Mouse (Mus musculus): ENCODE data around the gene Prok1. TPM values are rescaled to one million over a fixed set of nuclear protein-coding genes. Genes with fewer than 3 reads are reported as not detected.

Prok1 gene
- total RNA-seq (2014; fragmentation: Nextera tagmentation) (not detected in 2 replicates), total RNA-seq (2017) (0.06 and 0.11 TPM in 2 replicates), polyA plus RNA-seq (2012) (0.04 TPM in 1 of 2 replicates, not detected in the other)

- TF ChIP-seq POLR2AphosphoS5 (IDR thresholded peaks at IDR 0.05; ENCODE audit: insufficient replicate concordance, low read depth, low read length) = no peak
- no peak for TF ChIP-seq GATA1 (IDR thresholded peaks at IDR 0.05; ENCODE audit: borderline replicate concordance, low read length)
- TF ChIP-seq CTCF (IDR thresholded peaks at IDR 0.05; ENCODE audit: low read depth, low read length) = no peak
- H3K36me3 ChIP-seq (replicated peaks) = no peaks in the 10 kb centered on the region
- H3K4me3 ChIP-seq (ENCODE audit: low read depth, low read length) = no peak within 1 kb of the TSS
- DNase-seq (ENCODE audit: low spot score) = no peak
- H3K4me1 ChIP-seq (ENCODE audit: insufficient read depth, low read depth, low read length) = no peaks in the 10 kb centered on the region
- ATAC-seq (ENCODE audit: extremely low read depth, insufficient number of reproducible peaks, low FRiP score, poor library complexity, severe bottlenecking) = no peak
- no peaks in the 10 kb centered on the region for H3K9me3 ChIP-seq (replicated peaks)
- peaks cover 31% of the 10 kb centered on the region for H3K27me3 ChIP-seq (ENCODE audit: insufficient read depth, low read length)
Observed at GRCm38 (mm10) chr3:107239607-107240006, at the start of gene Prok1. TSS of gene Prok1 (minus strand) at chr3:107239707.

- H3K4me3 ChIP-seq (ENCODE audit: low read depth, low read length) = no peak overlapping the region
- H3K9me3 ChIP-seq (replicated peaks) = no peaks in the 10 kb centered on the region
- peaks cover 63% of the 10 kb centered on the region for H3K36me3 ChIP-seq (replicated peaks)
- no peak for ATAC-seq (ENCODE audit: extremely low read depth, insufficient number of reproducible peaks, low FRiP score, poor library complexity, severe bottlenecking)
- DNase-seq (ENCODE audit: low spot score) = no peak
- H3K27me3 ChIP-seq (ENCODE audit: insufficient read depth, low read length) = no peaks in the 10 kb centered on the region
- no peaks in the 10 kb centered on the region for H3K4me1 ChIP-seq (ENCODE audit: insufficient read depth, low read depth, low read length)
- no peak for TF ChIP-seq TAL1 (conservative IDR thresholded peaks at IDR 0.05; ENCODE audit: low read depth, low read length)
- TF ChIP-seq CTCF (IDR thresholded peaks at IDR 0.05; ENCODE audit: low read depth, low read length) = no peak
- TF ChIP-seq GATA2 (IDR thresholded peaks at IDR 0.05; ENCODE audit: borderline replicate concordance, low read depth, low read length) = no peak
- no peak for TF ChIP-seq POLR2AphosphoS5 (IDR thresholded peaks at IDR 0.05; ENCODE audit: insufficient replicate concordance, low read depth, low read length)
- TF ChIP-seq GATA1 (IDR thresholded peaks at IDR 0.05; ENCODE audit: borderline replicate concordance, low read length) = no peak
Observed at GRCm38 (mm10) chr3:107287346-107287745, 47.8 kb upstream of the Prok1 start.

- Histone ChIP-seq H3K9me3 (replicated peaks) (no peaks in the 10 kb centered on the region), H3K4me1 (ENCODE audit: insufficient read depth, low read depth, low read length) (no peaks in the 10 kb centered on the region), H3K36me3 (replicated peaks) (peaks cover 69% of the 10 kb centered on the region), H3K27me3 (ENCODE audit: insufficient read depth, low read length) (no peaks in the 10 kb centered on the region), H3K4me3 (ENCODE audit: low read depth, low read length) (no peak overlapping the region)
- TF ChIP-seq TAL1 (conservative IDR thresholded peaks at IDR 0.05; ENCODE audit: low read depth, low read length) (no peak), CTCF (IDR thresholded peaks at IDR 0.05; ENCODE audit: low read depth, low read length) (no peak), POLR2AphosphoS5 (IDR thresholded peaks at IDR 0.05; ENCODE audit: insufficient replicate concordance, low read depth, low read length) (no peak), GATA2 (IDR thresholded peaks at IDR 0.05; ENCODE audit: borderline replicate concordance, low read depth, low read length) (no peak), GATA1 (IDR thresholded peaks at IDR 0.05; ENCODE audit: borderline replicate concordance, low read length) (no peak)
- ATAC-seq (ENCODE audit: extremely low read depth, insufficient number of reproducible peaks, low FRiP score, poor library complexity, severe bottlenecking) = no peak
- no peak for DNase-seq (ENCODE audit: low spot score)
Observed at GRCm38 (mm10) chr3:107286123-107286522, 46.6 kb upstream of the Prok1 start.

- no peaks in the 10 kb centered on the region for H3K9me3 ChIP-seq (replicated peaks)
- peaks cover 3% of the 10 kb centered on the region; the same call in 1 of the 2 replicates for H3K27me3 ChIP-seq (ENCODE audit: insufficient read depth, low read length)
- peak; percentile 61 for DNase-seq (ENCODE audit: low spot score)
- H3K4me3 ChIP-seq (ENCODE audit: low read depth, low read length) = peak within 1 kb of the TSS; percentile 97
- peak; percentile 67 for ATAC-seq (ENCODE audit: extremely low read depth, insufficient number of reproducible peaks, low FRiP score, poor library complexity, severe bottlenecking)
- TF ChIP-seq POLR2AphosphoS5 (IDR thresholded peaks at IDR 0.05; ENCODE audit: insufficient replicate concordance, low read depth, low read length) (no peak), CTCF (IDR thresholded peaks at IDR 0.05; ENCODE audit: low read depth, low read length) (no peak), TAL1 (conservative IDR thresholded peaks at IDR 0.05; ENCODE audit: low read depth, low read length) (no peak), GATA1 (IDR thresholded peaks at IDR 0.05; ENCODE audit: borderline replicate concordance, low read length) (no peak)
- H3K36me3 ChIP-seq (replicated peaks) = peaks cover 28% of the 10 kb centered on the region
- peaks cover 14% of the 10 kb centered on the region for H3K4me1 ChIP-seq (ENCODE audit: insufficient read depth, low read depth, low read length)
Observed at GRCm38 (mm10) chr3:107278479-107279269, 39.2 kb upstream of the Prok1 start, which contains the start of gene Lamtor5. TSS of gene Lamtor5 (plus strand) at chr3:107278858.

GRCm38 (mm10) chr3:107276626-107277025 lies 37.1 kb upstream of the Prok1 start:
- DNase-seq (ENCODE audit: low spot score) = no peak
- TF ChIP-seq GATA1 (IDR thresholded peaks at IDR 0.05; ENCODE audit: borderline replicate concordance, low read length) (no peak), TAL1 (conservative IDR thresholded peaks at IDR 0.05; ENCODE audit: low read depth, low read length) (no peak), CTCF (IDR thresholded peaks at IDR 0.05; ENCODE audit: low read depth, low read length) (no peak), POLR2AphosphoS5 (IDR thresholded peaks at IDR 0.05; ENCODE audit: insufficient replicate concordance, low read depth, low read length) (no peak), GATA2 (IDR thresholded peaks at IDR 0.05; ENCODE audit: borderline replicate concordance, low read depth, low read length) (no peak)
- Histone ChIP-seq H3K36me3 (replicated peaks) (peaks cover 10% of the 10 kb centered on the region), H3K27me3 (ENCODE audit: insufficient read depth, low read length) (peaks cover 3% of the 10 kb centered on the region; the same call in 1 of the 2 replicates), H3K4me3 (ENCODE audit: low read depth, low read length) (no peak overlapping the region), H3K9me3 (replicated peaks) (no peaks in the 10 kb centered on the region), H3K4me1 (ENCODE audit: insufficient read depth, low read depth, low read length) (peaks cover 23% of the 10 kb centered on the region)
- ATAC-seq (ENCODE audit: extremely low read depth, insufficient number of reproducible peaks, low FRiP score, poor library complexity, severe bottlenecking) = no peak

GRCm38 (mm10) chr3:107275996-107276395 lies 36.5 kb upstream of the Prok1 start:
- ATAC-seq (ENCODE audit: extremely low read depth, insufficient number of reproducible peaks, low FRiP score, poor library complexity, severe bottlenecking) (no peak), DNase-seq (ENCODE audit: low spot score) (no peak)
- Histone ChIP-seq H3K9me3 (replicated peaks) (no peaks in the 10 kb centered on the region), H3K36me3 (replicated peaks) (peaks cover 4% of the 10 kb centered on the region), H3K27me3 (ENCODE audit: insufficient read depth, low read length) (peaks cover 3% of the 10 kb centered on the region; the same call in 1 of the 2 replicates), H3K4me1 (ENCODE audit: insufficient read depth, low read depth, low read length) (peaks cover 23% of the 10 kb centered on the region), H3K4me3 (ENCODE audit: low read depth, low read length) (no peak overlapping the region)
- TF ChIP-seq GATA2 (IDR thresholded peaks at IDR 0.05; ENCODE audit: borderline replicate concordance, low read depth, low read length) (no peak), CTCF (IDR thresholded peaks at IDR 0.05; ENCODE audit: low read depth, low read length) (no peak), GATA1 (IDR thresholded peaks at IDR 0.05; ENCODE audit: borderline replicate concordance, low read length) (no peak), TAL1 (conservative IDR thresholded peaks at IDR 0.05; ENCODE audit: low read depth, low read length) (no peak), POLR2AphosphoS5 (IDR thresholded peaks at IDR 0.05; ENCODE audit: insufficient replicate concordance, low read depth, low read length) (no peak)

All from G1E (cell line).